Mouse (Mus musculus) megakaryocyte progenitor cell, adult 5-6 weeks (primary cell): Measurements from ENCODE around the gene Mien1. TPM values are rescaled to one million over a fixed set of nuclear protein-coding genes. Genes with fewer than 3 reads are reported as not detected.

ENCODE experiments used
- ATAC-seq: replicated peaks from 2 replicates; pipeline ENCODE4 v1.8.0; 2016; ENCODE audit warnings: mild to moderate bottlenecking, moderate TSS enrichment, inconsistent platforms; ENCODE audit not compliant: poor library complexity
- total RNA-seq, 2 experiments: library from RNA; stranded (forward) in 1 of 2; stranded (reverse) in 1 of 2; fragments of 157-497, 149-512 nt in 1 of 2; fragments of 200-1000 nt in 1 of 2; gene quantifications; 2 replicates each; pipeline versions ENCODE4 v1.2.3 to v1.2.4; 2015 to 2017

Mien1 gene
- total RNA-seq, 2 experiments from 2014 or later = 31.5 to 43.2 TPM

GRCm38 (mm10) chr11:98431743-98432502 is 6.9 kb downstream of the Mien1 start:
- ATAC-seq = no peak

- no peak for ATAC-seq
Measured at GRCm38 (mm10) chr11:98428436-98428835, 10.4 kb downstream of the Mien1 start.

- ATAC-seq = no peak
Measured at GRCm38 (mm10) chr11:98426592-98426991, 12.2 kb downstream of the Mien1 start.

- no peak for ATAC-seq
Measured at GRCm38 (mm10) chr11:98418939-98419547, 19.7 kb downstream of the Mien1 start.

GRCm38 (mm10) chr11:98418273-98418672 is 20.5 kb downstream of the Mien1 start:
- ATAC-seq = no peak

GRCm38 (mm10) chr11:98417074-98417473 is 21.7 kb downstream of the Mien1 start:
- ATAC-seq = peak; percentile 50; the same call in 1 of the 2 replicates

GRCm38 (mm10) chr11:98414162-98414561 is 24.6 kb downstream of the Mien1 start:
- ATAC-seq = no peak

- no peak for ATAC-seq
Measured at GRCm38 (mm10) chr11:98413731-98414130, 25.1 kb downstream of the Mien1 start.

- ATAC-seq = no peak
Measured at GRCm38 (mm10) chr11:98412797-98413301, 25.9 kb downstream of the Mien1 start.

GRCm38 (mm10) chr11:98412273-98412796 is 26.5 kb downstream of the Mien1 start, which contains the start of gene Erbb2:
TSS of gene Erbb2 (plus strand) at chr11:98412470.
- ATAC-seq = no peak

GRCm38 (mm10) chr11:98409341-98409822 is 29.4 kb downstream of the Mien1 start:
- ATAC-seq = no peak

GRCm38 (mm10) chr11:98408872-98409271 is 29.9 kb downstream of the Mien1 start:
- no peak for ATAC-seq

- ATAC-seq = no peak
Measured at GRCm38 (mm10) chr11:98406621-98407020, 32.2 kb downstream of the Mien1 start.

- ATAC-seq = no peak
Measured at GRCm38 (mm10) chr11:98400816-98401215, 38.0 kb downstream of the Mien1 start.

GRCm38 (mm10) chr11:98400161-98400726 is 38.5 kb downstream of the Mien1 start, which contains the start of gene Pgap3:
TSS of gene Pgap3 (minus strand) at chr11:98400490.
- ATAC-seq = peak; percentile 93

GRCm38 (mm10) chr11:98397946-98398345 is 40.8 kb downstream of the Mien1 start:
- no peak for ATAC-seq

- peak; percentile 50 for ATAC-seq
Measured at GRCm38 (mm10) chr11:98395041-98395440, 43.8 kb downstream of the Mien1 start.

GRCm38 (mm10) chr11:98394301-98394700 is 44.5 kb downstream of the Mien1 start:
- no peak for ATAC-seq

- ATAC-seq = peak; percentile 62
Measured at GRCm38 (mm10) chr11:98393317-98393716, 45.5 kb downstream of the Mien1 start.

GRCm38 (mm10) chr11:98392645-98393044 is 46.1 kb downstream of the Mien1 start:
- peak; percentile 62 for ATAC-seq

GRCm38 (mm10) chr11:98392034-98392433 is 46.8 kb downstream of the Mien1 start:
- ATAC-seq = no peak
